Mouse (Mus musculus): Measurements from ENCODE around the gene Slc7a15.

DNA sequence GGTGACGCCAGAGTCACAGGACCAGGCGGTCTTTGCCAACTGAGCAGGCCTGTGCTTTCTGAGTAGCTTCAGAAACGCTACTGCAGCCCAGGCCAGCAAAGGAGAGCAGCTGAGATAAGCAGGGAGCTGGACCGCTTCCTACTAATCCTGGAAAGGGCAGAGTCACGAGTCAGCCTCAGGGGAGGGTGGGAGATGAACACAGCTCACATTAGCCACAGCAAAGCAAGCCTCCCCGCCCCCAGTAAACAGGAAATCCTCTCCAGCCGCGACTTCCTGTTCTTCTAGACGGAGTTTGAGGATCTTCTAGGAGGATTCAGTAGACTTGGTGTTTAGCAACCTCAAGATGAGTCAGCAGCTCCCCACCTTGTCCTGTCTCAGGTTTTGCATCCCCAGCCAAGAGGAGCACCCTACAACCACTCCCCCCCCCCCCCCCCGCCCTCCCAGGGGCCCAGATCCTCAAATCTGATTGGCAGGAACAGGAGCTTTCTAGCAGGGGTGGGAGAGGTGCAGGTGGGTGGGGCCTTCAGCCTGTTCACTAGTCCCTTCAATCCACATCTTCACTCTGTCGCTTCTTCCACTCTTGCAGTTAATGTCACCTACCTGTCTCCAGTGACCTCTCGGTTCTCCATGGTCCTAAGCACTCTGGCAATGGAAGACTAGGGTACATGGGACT is 77.4 kb downstream of the Slc7a15 start:
- TF ChIP-seq POLR2AphosphoS2 (IDR thresholded peaks at IDR 0.05; ENCODE audit: insufficient read length, low read depth) (no peak), POLR2A (IDR thresholded peaks at IDR 0.05; ENCODE audit: insufficient read length, low read depth) (no peak), TCF3 (IDR thresholded peaks at IDR 0.05; ENCODE audit: insufficient read length, low read depth) (no peak), E2F4 (IDR thresholded peaks at IDR 0.05; ENCODE audit: insufficient read depth) (no peak), MAX (IDR thresholded peaks at IDR 0.05; ENCODE audit: low read depth) (no peak)

All from myocyte (in vitro differentiated cells).